In genomic region chr8:101815121-101815520, GRCm38 (mm10) we compare ENCODE assay signal across 21 mouse cellular contexts.
DNase-seq lines count a peak whose midpoint lies in the region; ATAC-seq and TF ChIP-seq lines count a peak whose summit lies in the region.
"Had no signal": no experiment of that assay in that cellular context is flagged by ENCODE, and none has a peak within 500 bp of the region (broad histone marks: within the 10 kb centered on the region; RNA-seq: fewer than 3 reads in every experiment).

No protein-coding gene starts in this region.

- no peak overlapping the region for H3K4me2 ChIP-seq in heart, postnatal 0 days (ENCODE audit: low read depth, low read length)
- H3K4me2 ChIP-seq in limb, embryonic 14.5 days (replicated peaks; ENCODE audit: low read depth, low read length, severe bottlenecking): no peak overlapping the region
- H3K4me2 ChIP-seq: embryonic facial prominence, embryonic 15.5 days; hindbrain, embryonic 13.5 days; liver, embryonic 12.5 days had no signal

- TF ChIP-seq POLR2A in limb, embryonic 14.5 days (IDR thresholded peaks at IDR 0.05; ENCODE audit: borderline replicate concordance, extremely low read depth, insufficient read depth, insufficient read length): no peak

- intact Hi-C loops in heart, postnatal 10 days (cut with DNase I): no loop called here

- no peak for TF ChIP-seq EP300 in heart, postnatal 0 days (IDR thresholded peaks at IDR 0.05; ENCODE audit: low read depth)

- ATAC-seq in heart, postnatal 0 days (ENCODE audit: insufficient read depth, low read depth): no peak
- ATAC-seq in limb, embryonic 14.5 days (ENCODE audit: low FRiP score, low read depth): no peak
- ATAC-seq: intestine, embryonic 16.5 days; liver, embryonic 12.5 days had no signal

- no peaks in the 10 kb centered on the region for H3K27me3 ChIP-seq in heart, postnatal 0 days (ENCODE audit: control insufficient read depth, insufficient read depth, low read length)
- H3K27me3 ChIP-seq in limb, embryonic 14.5 days (ENCODE audit: control insufficient read depth, insufficient read depth, low read length): no peaks in the 10 kb centered on the region
- H3K27me3 ChIP-seq in limb, embryonic 10.5 days (ENCODE audit: low read depth, poor library complexity, severe bottlenecking): no peaks in the 10 kb centered on the region
- H3K27me3 ChIP-seq: embryonic facial prominence, embryonic 15.5 days; hindbrain, embryonic 13.5 days; liver, embryonic 12.5 days had no signal

- WGBS in heart, postnatal 0 days: 90% methylated on average over 1 of the region's 1 CpGs
- 100% methylated on average over 1 of the region's 1 CpGs for WGBS in limb, embryonic 14.5 days
- WGBS in limb, embryonic 10.5 days: 91% methylated on average over 1 of the region's 1 CpGs

- H3K9ac ChIP-seq in heart, postnatal 0 days (replicated peaks; ENCODE audit: low read depth, low read length): no peak overlapping the region
- no peak overlapping the region for H3K9ac ChIP-seq in limb, embryonic 14.5 days (ENCODE audit: low read depth, low read length, severe bottlenecking)
- H3K9ac ChIP-seq: embryonic facial prominence, embryonic 15.5 days; hindbrain, embryonic 13.5 days; liver, embryonic 12.5 days had no signal

- no peak overlapping the region for H3K4me3 ChIP-seq in heart, postnatal 0 days (ENCODE audit: low read depth, low read length)
- no peak overlapping the region for H3K4me3 ChIP-seq in limb, embryonic 14.5 days (replicated peaks; ENCODE audit: low read length)
- no peak overlapping the region for H3K4me3 ChIP-seq in limb, embryonic 10.5 days
- H3K4me3 ChIP-seq: embryonic facial prominence, embryonic 15.5 days; heart, embryonic 10.5 days; hindbrain, embryonic 13.5 days; liver, embryonic 12.5 days; myocyte had no signal

- no peaks in the 10 kb centered on the region for H3K9me3 ChIP-seq in heart, postnatal 0 days (replicated peaks; ENCODE audit: control insufficient read depth, low read length)
- no peaks in the 10 kb centered on the region for H3K9me3 ChIP-seq in limb, embryonic 14.5 days (ENCODE audit: control insufficient read depth, low read length)
- H3K9me3 ChIP-seq in limb, embryonic 10.5 days (replicated peaks): no peaks in the 10 kb centered on the region
- H3K9me3 ChIP-seq: embryonic facial prominence, embryonic 15.5 days; G1E; heart, embryonic 10.5 days; hindbrain, embryonic 13.5 days; liver, embryonic 12.5 days had no signal

- H3K4me1 ChIP-seq in heart, postnatal 0 days (ENCODE audit: control insufficient read depth, insufficient read depth): no peaks in the 10 kb centered on the region
- H3K4me1 ChIP-seq in limb, embryonic 14.5 days (ENCODE audit: control insufficient read depth, insufficient read depth, low read length): no peaks in the 10 kb centered on the region
- no peaks in the 10 kb centered on the region for H3K4me1 ChIP-seq in limb, embryonic 10.5 days
- H3K4me1 ChIP-seq: embryonic facial prominence, embryonic 15.5 days; heart, embryonic 10.5 days; hindbrain, embryonic 13.5 days; liver, embryonic 12.5 days had no signal

- TF ChIP-seq CTCF in heart, postnatal 0 days (IDR thresholded peaks at IDR 0.05; ENCODE audit: low read depth): peak; percentile 28; the same call in 1 of the 2 replicates

- H3K27ac ChIP-seq in heart, postnatal 0 days (ENCODE audit: low read depth): no peak overlapping the region
- H3K27ac ChIP-seq in limb, embryonic 14.5 days (replicated peaks; ENCODE audit: low read depth, low read length): no peak overlapping the region
- H3K27ac ChIP-seq in limb, embryonic 10.5 days: no peak overlapping the region
- H3K27ac ChIP-seq: embryonic facial prominence, embryonic 15.5 days; heart, embryonic 10.5 days; hindbrain, embryonic 13.5 days; liver, embryonic 12.5 days had no signal

- peak; percentile 7 for DNase-seq in embryo, embryonic 11 days
- no peak for DNase-seq in embryo, embryonic 9.5 days (ENCODE audit: extremely low spot score)
- no peak for DNase-seq in heart, postnatal 0 days (ENCODE audit: low spot score)
- DNase-seq in heart, postnatal 10 days: no peak
- DNase-seq in limb, embryonic 14.5 days (ENCODE audit: low spot score): peak; percentile 9
- no peak for DNase-seq in limb, embryonic 10.5 days (ENCODE audit: low spot score)
- DNase-seq in brain, adult 2 months (ENCODE audit: low read depth, low spot score): peak; percentile 20
- DNase-seq: adrenal gland, postnatal 25 days; cerebellum, adult 2 months; heart, postnatal 14 days; layer of hippocampus, postnatal 36 days; lung, adult 2 months; lung, postnatal 4 days; thymus, postnatal 25 days had no signal

- no peaks in the 10 kb centered on the region for H3K36me3 ChIP-seq in heart, postnatal 0 days (replicated peaks; ENCODE audit: control insufficient read depth, insufficient read depth, low read length)
- no peaks in the 10 kb centered on the region for H3K36me3 ChIP-seq in limb, embryonic 14.5 days (ENCODE audit: control insufficient read depth, insufficient read depth, low read length)
- no peaks in the 10 kb centered on the region for H3K36me3 ChIP-seq in limb, embryonic 10.5 days
- H3K36me3 ChIP-seq: embryonic facial prominence, embryonic 15.5 days; G1E; heart, embryonic 10.5 days; hindbrain, embryonic 13.5 days; liver, embryonic 12.5 days had no signal

Comparison
In these comparisons a context has a peak if more than half of its experiments do, and no peak if none do; other contexts are left out.
1. DNase-seq: peak in embryo, embryonic 11 days (single experiment), limb, embryonic 14.5 days (single experiment) and brain, adult 2 months (single experiment); none in embryo, embryonic 9.5 days (single experiment), heart, postnatal 0 days (single experiment), heart, postnatal 10 days (0 of 2) and limb, embryonic 10.5 days (single experiment).